Mouse (Mus musculus) bone marrow, adult 2 months (tissue): ENCODE measurements around the gene Hsp90ab1.

Source experiments
- CTCF ChIP-seq: fragments of 200-500 bp; IDR thresholded peaks from 2 replicates; pipeline ENCODE4 v1.5.1; 2011; ENCODE audit warnings: low read length, control low read depth; ENCODE audit not compliant: control insufficient read depth, insufficient read depth
- POLR2A ChIP-seq: fragments of 200-500 bp; IDR thresholded peaks from 2 replicates; pipeline ENCODE4 v1.6.1; 2011; ENCODE audit warnings: low read depth, mild to moderate bottlenecking, control low read depth, low read length, borderline replicate concordance; ENCODE audit not compliant: control insufficient read depth

- TF ChIP-seq POLR2A (no peak), CTCF (no peak)
Measured at GRCm38 (mm10) chr17:45557246-45557824, 15.7 kb downstream of the Hsp90ab1 start.
